Mouse (Mus musculus) bone marrow, adult 2 months (tissue): Measurements from ENCODE around the gene Stx1b. TPM values are rescaled to one million over a fixed set of nuclear protein-coding genes. Genes with fewer than 3 reads are reported as not detected.

Experiments
- H3K27ac ChIP-seq: fragments of 200-500 bp; 2 replicates; pipeline ENCODE4 v1.5.1; 2012; ENCODE audit warnings: low read depth, mild to moderate bottlenecking, control low read depth, inconsistent platforms, low read length; ENCODE audit not compliant: control insufficient read depth, poor library complexity, insufficient read depth
- H3K4me1 ChIP-seq: fragments of 200-500 bp; 2 replicates; pipeline ENCODE4 v1.6.1; 2011; ENCODE audit warnings: low read length; ENCODE audit not compliant: control insufficient read depth, insufficient read depth
- H3K4me3 ChIP-seq: fragments of 200-500 bp; replicated peaks from 2 replicates; pipeline ENCODE3; 2011; ENCODE audit warnings: mild to moderate bottlenecking, low read depth, low read length, control low read depth; ENCODE audit not compliant: control insufficient read depth
- CTCF ChIP-seq: fragments of 200-500 bp; IDR thresholded peaks from 2 replicates; pipeline ENCODE4 v1.5.1; 2011; ENCODE audit warnings: low read length, control low read depth; ENCODE audit not compliant: control insufficient read depth, insufficient read depth
- POLR2A ChIP-seq: fragments of 200-500 bp; IDR thresholded peaks from 2 replicates; pipeline ENCODE4 v1.6.1; 2011; ENCODE audit warnings: low read depth, mild to moderate bottlenecking, control low read depth, low read length, borderline replicate concordance; ENCODE audit not compliant: control insufficient read depth
- WGBS: fragments of 180-500 bp; shearing (Covaris S2); methylation state at CpG from one replicate; pipeline ENCODE4 v1.1.7; 2018; 5-methylcytosine and 5-hydroxymethylcytosine counted together
- polyA plus RNA-seq: library from polyadenylated mRNA; stranded (reverse); fragments of >200 nt; gene quantifications from 2 replicates; pipeline ENCODE4 v1.2.4, GENCODE M21; 2011; ENCODE audit warnings: low replicate concordance; ENCODE audit not compliant: missing spikeins, insufficient read depth, insufficient read length

The Stx1b gene
- 1.1 and 1.8 TPM in 2 replicates for polyA plus RNA-seq

DNA sequence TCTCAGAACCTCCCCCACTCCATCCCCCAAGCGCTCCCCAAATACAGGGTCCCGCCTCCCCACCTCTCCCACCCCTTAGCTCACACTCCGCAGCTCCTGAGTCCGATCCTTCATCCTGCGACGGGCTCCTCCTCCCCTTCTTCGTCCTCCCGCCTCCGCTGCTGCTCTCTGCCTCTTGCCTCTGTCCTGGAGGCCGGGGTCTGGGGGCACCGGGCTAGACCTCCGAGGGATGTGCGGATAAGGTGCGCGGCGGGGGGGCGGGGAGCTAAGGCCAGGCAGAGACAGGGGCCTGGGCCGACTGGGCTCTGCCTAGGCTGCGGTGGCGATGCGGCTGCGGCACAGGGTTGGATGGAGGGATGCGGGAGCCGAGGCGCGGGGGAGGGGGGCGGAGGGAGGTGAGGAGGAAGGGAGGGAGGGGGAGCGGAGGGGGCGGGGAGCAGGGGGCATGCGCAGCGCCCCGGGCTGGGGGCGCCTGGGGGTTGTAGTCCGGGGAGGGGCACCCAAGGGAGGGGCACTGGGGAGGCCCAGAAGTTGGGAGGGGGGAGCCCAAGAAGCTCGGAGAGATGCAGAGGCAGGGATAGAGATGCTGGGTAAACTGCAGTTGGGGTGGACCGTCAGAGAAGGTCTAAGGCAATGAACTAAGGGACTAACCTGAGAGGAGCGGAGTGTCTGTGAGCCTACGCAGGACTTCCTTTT is at the start of gene Stx1b, which contains the start of gene Stx4a:
Gene Stx1b (minus strand): TSS at position 374 of the 696 bp plus-strand sequence.
Gene Stx4a (plus strand): TSS at position 119 of the 696 bp plus-strand sequence.
- whole genome bisulfite sequencing: 21% methylated on average over 35 of the region's 38 CpGs
- H3K27ac ChIP-seq: no peak within 1 kb of the TSS
- TF ChIP-seq CTCF: no peak
- no peak for TF ChIP-seq POLR2A
- H3K4me1 ChIP-seq: no peaks in the 10 kb centered on the region
- H3K4me3 ChIP-seq: no peak within 1 kb of the TSS

DNA sequence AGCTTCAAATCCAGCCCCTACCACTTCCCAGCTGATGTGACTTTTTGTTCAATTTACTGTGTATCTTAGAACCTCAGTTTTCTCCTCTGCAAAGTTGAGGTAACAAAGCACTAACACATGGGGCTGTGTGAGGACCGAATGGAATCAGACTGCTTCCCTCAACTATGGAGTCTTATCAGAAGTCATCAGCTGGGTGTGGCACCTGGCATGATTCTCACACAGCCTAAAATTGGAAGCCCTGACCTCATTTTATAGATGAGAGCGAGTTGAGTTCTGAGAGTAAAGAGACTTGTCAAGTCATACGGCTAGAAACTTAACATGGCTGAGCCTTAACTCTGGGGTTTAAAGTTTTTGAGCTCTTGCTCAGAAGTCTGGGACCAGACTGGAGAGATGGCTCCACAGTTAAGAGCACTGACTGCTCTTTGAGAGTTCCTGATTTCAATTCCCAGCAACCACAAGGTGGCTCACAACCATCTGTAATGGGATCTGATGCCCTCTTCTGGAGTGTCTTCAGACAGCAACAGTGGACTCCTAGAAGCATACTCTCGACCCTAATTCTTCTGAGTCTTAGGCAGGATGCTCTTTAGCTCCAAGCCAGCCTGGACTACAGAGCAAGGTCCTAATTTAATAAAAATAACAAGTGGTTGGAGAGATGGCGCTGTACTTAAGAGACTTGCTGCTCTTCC is 45.9 kb upstream of the Stx1b start:
- H3K27ac ChIP-seq: no peak overlapping the region
- H3K4me1 ChIP-seq: no peaks in the 10 kb centered on the region
- 71% methylated on average over 5 of the region's 5 CpGs for WGBS
- TF ChIP-seq CTCF (0 out of 2 replicates have a peak, but pooled peaks have one; percentile 13), POLR2A (no peak)
- no peak overlapping the region for H3K4me3 ChIP-seq

DNA sequence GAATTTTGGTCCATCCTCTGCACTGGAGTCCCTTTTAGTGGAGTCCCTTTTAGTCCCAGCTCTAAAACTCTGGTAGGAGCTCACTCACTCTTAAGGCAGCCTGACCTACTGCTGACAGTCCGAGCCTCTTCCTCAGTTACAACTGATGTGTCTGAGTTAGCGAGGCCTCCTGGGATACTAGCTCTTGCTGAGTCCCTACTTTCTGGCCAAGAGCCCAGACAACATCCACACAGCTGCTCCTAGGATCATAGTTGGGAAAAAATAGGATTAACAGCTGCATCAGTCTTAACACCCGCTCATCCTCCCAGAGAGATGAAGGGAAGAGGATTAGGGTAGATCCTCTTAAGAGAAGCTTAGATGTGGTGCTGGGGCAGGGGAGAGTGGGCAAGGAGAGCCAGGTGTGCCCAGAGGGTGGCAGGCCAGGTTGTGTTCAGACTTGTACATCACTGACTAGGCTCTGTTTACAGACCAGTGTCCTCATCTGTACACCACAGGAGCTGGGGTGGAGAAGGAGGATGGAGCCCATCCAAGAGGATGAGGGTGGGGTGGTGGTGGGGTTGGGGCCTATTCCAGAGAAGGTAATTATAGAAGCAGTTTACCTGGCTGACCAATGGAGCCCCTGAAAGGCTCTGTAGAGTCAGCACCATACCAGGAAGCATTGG is 44.9 kb upstream of the Stx1b start:
- Histone ChIP-seq H3K4me3 (no peak overlapping the region), H3K4me1 (no peaks in the 10 kb centered on the region), H3K27ac (no peak overlapping the region)
- no peak for TF ChIP-seq CTCF
- no peak for TF ChIP-seq POLR2A
- 86% methylated on average over 3 of the region's 3 CpGs for WGBS

- Histone ChIP-seq H3K4me1 (no peaks in the 10 kb centered on the region), H3K4me3 (no peak overlapping the region), H3K27ac (no peak overlapping the region)
- TF ChIP-seq CTCF: no peak
- no peak for TF ChIP-seq POLR2A
- WGBS: 94% methylated on average over 18 of the region's 18 CpGs
Measured at GRCm38 (mm10) chr7:127867641-127868040, 43.3 kb upstream of the Stx1b start.

GRCm38 (mm10) chr7:127866434-127866833 is 42.1 kb upstream of the Stx1b start:
- no peaks in the 10 kb centered on the region for H3K4me1 ChIP-seq
- H3K27ac ChIP-seq: no peak overlapping the region
- no peak for TF ChIP-seq CTCF
- TF ChIP-seq POLR2A: no peak
- WGBS: 95% methylated on average over 12 of the region's 12 CpGs
- H3K4me3 ChIP-seq: no peak overlapping the region

GRCm38 (mm10) chr7:127858258-127858657 is 33.9 kb upstream of the Stx1b start:
- H3K4me3 ChIP-seq: no peak overlapping the region
- H3K4me1 ChIP-seq: no peaks in the 10 kb centered on the region
- TF ChIP-seq POLR2A (no peak), CTCF (no peak)
- WGBS: 59% methylated on average over 6 of the region's 6 CpGs
- H3K27ac ChIP-seq: no peak overlapping the region

DNA sequence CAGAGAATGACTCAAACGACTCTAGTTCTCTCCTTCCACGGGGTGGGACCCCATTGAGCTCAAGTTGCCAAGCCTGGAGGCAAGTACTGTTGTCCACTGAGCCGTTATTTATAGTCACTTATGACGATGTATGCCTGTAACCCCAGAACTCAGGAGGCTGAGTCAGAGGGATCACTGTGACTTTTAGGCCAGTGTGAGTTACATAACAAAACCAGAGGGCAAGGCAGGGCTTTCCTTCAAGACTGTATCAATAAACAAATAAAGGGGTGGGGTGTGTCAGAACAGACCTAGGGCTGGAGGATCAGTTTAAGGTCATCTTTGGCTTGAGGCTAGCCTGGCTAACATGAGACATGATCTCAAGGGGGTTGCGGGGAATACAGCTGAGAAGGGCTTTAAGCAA is 26.6 kb upstream of the Stx1b start:
- no peak overlapping the region for H3K27ac ChIP-seq
- no peak overlapping the region for H3K4me3 ChIP-seq
- TF ChIP-seq CTCF: no peak
- TF ChIP-seq POLR2A: no peak
- 54% methylated on average over 5 of the region's 5 CpGs for WGBS
- no peaks in the 10 kb centered on the region for H3K4me1 ChIP-seq
